Mouse (Mus musculus): ENCODE measurements around the gene Cse1l.

Cse1l gene

GRCm38 (mm10) chr2:166903719-166904282 is 2.0 kb upstream of the Cse1l start:
- no peak for DNase-seq

- no peak for DNase-seq
Observed at GRCm38 (mm10) chr2:166906523-166907182, 813 bp downstream of the Cse1l start.

- no peak for DNase-seq
Observed at GRCm38 (mm10) chr2:166909729-166910128, 3.9 kb downstream of the Cse1l start.

- no peak for DNase-seq
Observed at GRCm38 (mm10) chr2:166910536-166910935, 4.7 kb downstream of the Cse1l start.

GRCm38 (mm10) chr2:166923971-166924370 is 18.1 kb downstream of the Cse1l start:
- DNase-seq = no peak

GRCm38 (mm10) chr2:166933943-166934342 is 28.1 kb downstream of the Cse1l start:
- DNase-seq = no peak

GRCm38 (mm10) chr2:166934416-166934815 is 28.6 kb downstream of the Cse1l start:
- no peak for DNase-seq

GRCm38 (mm10) chr2:166935582-166935981 is 29.7 kb downstream of the Cse1l start:
- DNase-seq = no peak

GRCm38 (mm10) chr2:166936166-166936565 is 30.3 kb downstream of the Cse1l start:
- DNase-seq = no peak

GRCm38 (mm10) chr2:166943146-166943545 is 37.3 kb downstream of the Cse1l start:
- DNase-seq = no peak

GRCm38 (mm10) chr2:166944346-166944745 is 38.5 kb downstream of the Cse1l start:
- DNase-seq = no peak

- DNase-seq = no peak
Observed at GRCm38 (mm10) chr2:166945456-166945855, 39.6 kb downstream of the Cse1l start.

- no peak for DNase-seq
Observed at GRCm38 (mm10) chr2:166948246-166948645, 42.4 kb downstream of the Cse1l start.

- no peak for DNase-seq
Observed at GRCm38 (mm10) chr2:166948936-166949335, 43.1 kb downstream of the Cse1l start.

- DNase-seq = peak; percentile 29
Observed at GRCm38 (mm10) chr2:166950853-166951648, 45.2 kb downstream of the Cse1l start.

- no peak for DNase-seq
Observed at GRCm38 (mm10) chr2:166952151-166952550, 46.3 kb downstream of the Cse1l start.

GRCm38 (mm10) chr2:166956805-166957204 is 51.0 kb downstream of the Cse1l start:
- DNase-seq = peak; percentile 58

- peak; percentile 27 for DNase-seq
Observed at GRCm38 (mm10) chr2:166960648-166961330, 54.9 kb downstream of the Cse1l start.

GRCm38 (mm10) chr2:166963257-166963656 is 57.4 kb downstream of the Cse1l start:
- DNase-seq = no peak

- no peak for DNase-seq
Observed at GRCm38 (mm10) chr2:166964773-166965172, 58.9 kb downstream of the Cse1l start.

GRCm38 (mm10) chr2:166973153-166973552 is 67.3 kb downstream of the Cse1l start:
- no peak for DNase-seq

GRCm38 (mm10) chr2:166974177-166974872 is 68.5 kb downstream of the Cse1l start:
- DNase-seq = no peak

- no peak for DNase-seq
Observed at GRCm38 (mm10) chr2:166976356-166976755, 70.5 kb downstream of the Cse1l start.
